Mouse (Mus musculus): Measurements from ENCODE around the gene Crispld2. TPM values are rescaled to one million over a fixed set of nuclear protein-coding genes. Genes with fewer than 3 reads are reported as not detected.

The Crispld2 gene
- total and polyA plus RNA-seq, 3 experiments = 1.7 to 2.2 TPM; not detected in 1

DNA sequence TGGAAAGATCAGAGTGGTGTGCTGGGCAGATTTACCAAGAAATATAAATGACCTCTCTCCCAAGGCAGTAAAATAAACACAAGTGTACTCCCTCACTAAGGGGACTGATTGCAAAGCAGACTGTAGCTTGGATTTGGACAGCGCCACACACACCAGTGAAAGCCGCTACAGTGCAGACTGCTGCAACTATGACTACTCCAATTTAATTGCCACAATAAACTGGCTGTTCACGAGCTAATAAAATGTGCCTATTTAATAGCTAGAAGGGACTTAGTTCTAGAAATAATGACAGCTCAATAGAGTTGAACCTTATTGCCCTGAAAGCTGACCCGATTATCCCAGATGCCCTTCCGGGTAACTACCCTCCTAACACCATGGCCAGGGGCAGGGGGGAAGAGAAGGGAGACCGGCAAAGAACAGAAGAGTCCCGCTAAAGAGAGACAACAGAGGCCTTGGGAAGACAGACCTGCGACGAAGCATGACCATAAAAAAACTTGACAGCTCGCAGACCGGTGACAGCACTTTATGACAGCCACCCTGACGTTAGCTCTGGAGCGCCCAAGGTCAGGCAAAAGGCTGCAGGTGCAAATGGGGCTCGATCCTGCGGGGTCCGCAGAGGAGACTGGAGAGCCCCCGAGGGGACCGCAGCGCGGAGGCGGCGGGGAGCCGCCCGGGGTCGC, 108.3 kb downstream of the Crispld2 start:
- Histone ChIP-seq H3K4me1 (ENCODE audit: control insufficient read depth in 1 of 2, insufficient read depth in 2 of 2, low read length in 2 of 2) (peaks cover 6 to 12% of the 10 kb centered on the region in 2 experiments; a peak in 2 of 4 replicates), H3K27ac (ENCODE audit: control insufficient read depth, low read depth, low read length) (no peak overlapping the region), H3K36me3 (ENCODE audit: control insufficient read depth in 1 of 2, insufficient read depth in 2 of 2, low read length in 2 of 2) (peaks cover 0 to 12% of the 10 kb centered on the region in 2 experiments; a peak in 2 of 4 replicates), H3K27me3 (ENCODE audit: control insufficient read depth in 1 of 2, insufficient read depth in 2 of 2, low read length in 2 of 2) (no peaks in the 10 kb centered on the region), H3K79me2 (ENCODE audit: control insufficient read depth, insufficient read depth, low read length, poor library complexity) (peaks cover 29% of the 10 kb centered on the region), H3K4me3 (ENCODE audit: control insufficient read depth in 1 of 2, insufficient read depth in 1 of 2, low read depth in 2 of 2, low read length in 2 of 2) (peak overlapping the region; percentile 98 to 99), H3K9me3 (replicated peaks; ENCODE audit: insufficient read depth, low read length) (no peaks in the 10 kb centered on the region), H3K9ac (ENCODE audit: control insufficient read depth, low read depth, low read length, poor library complexity, severe bottlenecking) (peak overlapping the region; percentile 89)
- DNase-seq (ENCODE audit: low read depth, low spot score) = peak; percentile 45
- 0 out of 2 replicates have a peak, but pooled peaks have one; percentile 0 for TF ChIP-seq RCOR1 (IDR thresholded peaks at IDR 0.05; ENCODE audit: low read depth, low read length)
- 0 out of 2 replicates have a peak, but pooled peaks have one; percentile 5 for TF ChIP-seq GABPA (IDR thresholded peaks at IDR 0.05; ENCODE audit: low read depth, low read length)
- TF ChIP-seq CHD1 (IDR thresholded peaks at IDR 0.05; ENCODE audit: low read depth, low read length) = 0 out of 2 replicates have a peak, but pooled peaks have one; percentile 35
- no peak for TF ChIP-seq POLR2AphosphoS2 (IDR thresholded peaks at IDR 0.05; ENCODE audit: low read length)
- peak; percentile 33; the same call in 1 of the 2 replicates for TF ChIP-seq SIN3A (IDR thresholded peaks at IDR 0.05; ENCODE audit: low read length)
- TF ChIP-seq MAX (IDR thresholded peaks at IDR 0.05; ENCODE audit: low read length) = no peak

GRCm38 (mm10) chr8:120101068-120101972, 109.1 kb downstream of the Crispld2 start, which contains the start of gene Zdhhc7:
Zdhhc7 (minus strand) TSS chr8:120101482.
- peaks cover 6 to 12% of the 10 kb centered on the region in 2 experiments; a peak in 2 of 4 replicates for H3K4me1 ChIP-seq (ENCODE audit: control insufficient read depth in 1 of 2, insufficient read depth in 2 of 2, low read length in 2 of 2)
- no peaks in the 10 kb centered on the region for H3K27me3 ChIP-seq (ENCODE audit: control insufficient read depth in 1 of 2, insufficient read depth in 2 of 2, low read length in 2 of 2)
- H3K36me3 ChIP-seq (ENCODE audit: control insufficient read depth in 1 of 2, insufficient read depth in 2 of 2, low read length in 2 of 2) = peaks cover 0 to 12% of the 10 kb centered on the region in 2 experiments; a peak in 2 of 4 replicates
- H3K27ac ChIP-seq (ENCODE audit: control insufficient read depth, low read depth, low read length) = peak within 1 kb of the TSS; percentile 79
- peak within 1 kb of the TSS; percentile 98 to 99 for H3K4me3 ChIP-seq (ENCODE audit: control insufficient read depth in 1 of 2, insufficient read depth in 1 of 2, low read depth in 2 of 2, low read length in 2 of 2)
- H3K9me3 ChIP-seq (replicated peaks; ENCODE audit: insufficient read depth, low read length) = no peaks in the 10 kb centered on the region
- peak within 1 kb of the TSS; percentile 89 for H3K9ac ChIP-seq (ENCODE audit: control insufficient read depth, low read depth, low read length, poor library complexity, severe bottlenecking)
- peaks cover 29% of the 10 kb centered on the region for H3K79me2 ChIP-seq (ENCODE audit: control insufficient read depth, insufficient read depth, low read length, poor library complexity)
- DNase-seq (ENCODE audit: low read depth, low spot score) = peak; percentile 77
- TF ChIP-seq MEF2A (IDR thresholded peaks at IDR 0.05; ENCODE audit: extremely low read depth, insufficient replicate concordance, low read depth, low read length, poor library complexity, severe bottlenecking) (no peak; the same call in 1 of the 2 replicates), ZMIZ1 (IDR thresholded peaks at IDR 0.05; ENCODE audit: low read depth, low read length) (peak; percentile 76), MAZ (IDR thresholded peaks at IDR 0.05; ENCODE audit: low read depth, low read length) (no peak), USF2 (IDR thresholded peaks at IDR 0.05; ENCODE audit: borderline replicate concordance in 1 of 2, insufficient read depth in 1 of 2, low read depth in 1 of 2, low read length in 2 of 2) (no peak), SIN3A (IDR thresholded peaks at IDR 0.05; ENCODE audit: low read length) (peak; percentile 89), RAD21 (IDR thresholded peaks at IDR 0.05; ENCODE audit: low read depth, low read length) (no peak), TBP (IDR thresholded peaks at IDR 0.05; ENCODE audit: low read depth, low read length) (no peak), GATA1 (IDR thresholded peaks at IDR 0.05; ENCODE audit: low read depth, low read length) (peak; percentile 39; the same call in 1 of the 2 replicates), KAT2A (conservative IDR thresholded peaks at IDR 0.05; ENCODE audit: low read depth, low read length) (peak; percentile 71), POLR2AphosphoS2 (IDR thresholded peaks at IDR 0.05; ENCODE audit: low read length) (peak; percentile 62; the same call in 1 of the 2 replicates), SMC3 (IDR thresholded peaks at IDR 0.05; ENCODE audit: low read depth, low read length) (no peak), JUND (IDR thresholded peaks at IDR 0.05; ENCODE audit: low read depth, low read length) (no peak), USF1 (IDR thresholded peaks at IDR 0.05; ENCODE audit: low read depth, low read length) (no peak), HCFC1 (IDR thresholded peaks at IDR 0.05; ENCODE audit: low read depth, low read length) (peak; percentile 90), MYC (IDR thresholded peaks at IDR 0.05; ENCODE audit: low read depth, low read length) (peak; percentile 38; the same call in 1 of the 2 replicates), ZKSCAN1 (IDR thresholded peaks at IDR 0.05; ENCODE audit: low read depth, low read length) (no peak), MYB (IDR thresholded peaks at IDR 0.05; ENCODE audit: low read depth, low read length) (no peak), CTCF (IDR thresholded peaks at IDR 0.05 in 2 of 3, conservative IDR thresholded peaks at IDR 0.05 in 1 of 3; ENCODE audit: control insufficient read depth in 1 of 3, insufficient read depth in 1 of 3, low read depth in 2 of 3, low read length in 3 of 3, poor library complexity in 1 of 3, severe bottlenecking in 1 of 3) (0 out of 6 replicates have a peak, but pooled peaks of 1 of the 3 experiments have one; percentile 2), MAX (IDR thresholded peaks at IDR 0.05; ENCODE audit: low read length) (no peak; the same call in 1 of the 2 replicates), TCF12 (IDR thresholded peaks at IDR 0.05; ENCODE audit: low read depth, low read length) (no peak), POLR2A (IDR thresholded peaks at IDR 0.05; ENCODE audit: control insufficient read depth in 1 of 2, insufficient read depth in 1 of 2, low read depth in 1 of 2, low read length in 2 of 2, poor library complexity in 1 of 2) (peak; percentile 60 to 85; a peak in 3 of 4 replicates), ELF1 (IDR thresholded peaks at IDR 0.05; ENCODE audit: low read depth, low read length) (peak; percentile 91), ZNF384 (IDR thresholded peaks at IDR 0.05; ENCODE audit: low read depth, low read length) (no peak), MAFK (IDR thresholded peaks at IDR 0.05; ENCODE audit: borderline replicate concordance, low read depth, low read length) (no peak)

All from MEL (cell line).